Mouse (Mus musculus) lung, postnatal 0 days (tissue): ENCODE results near the gene Atp6v1b1. TPM values are rescaled to one million over a fixed set of nuclear protein-coding genes. Genes with fewer than 3 reads are reported as not detected.

Experiments
- ATAC-seq: fragments of 200-750 bp; cut with Nextera tagmentation; 2 replicates; pipeline ENCODE4 v1.8.0; 2017; ENCODE audit warnings: moderate library complexity
- DNase-seq: peaks from one replicate; pipeline ENCODE4 v3.0.0-alpha.2; 2016; ENCODE audit warnings: low spot score
- H3K27ac ChIP-seq: fragments of 300-500 bp; sonication (generic); 2 replicates; pipeline ENCODE4 v1.5.1; 2014; ENCODE audit warnings: antibody characterized with exemption, mild to moderate bottlenecking, low read length, mixed read lengths
- H3K27me3 ChIP-seq: fragments of 300-500 bp; sonication (generic); replicated peaks from 2 replicates; pipeline ENCODE4 v1.6.1; 2014; ENCODE audit warnings: low read length, mixed read lengths; ENCODE audit not compliant: insufficient read depth
- H3K36me3 ChIP-seq: fragments of 300-500 bp; sonication (generic); 2 replicates; pipeline ENCODE4 v1.6.1; 2014; ENCODE audit warnings: low read length, mixed read lengths; ENCODE audit not compliant: insufficient read depth
- H3K4me1 ChIP-seq: fragments of 300-500 bp; sonication (generic); 2 replicates; pipeline ENCODE4 v1.6.1; 2014; ENCODE audit warnings: antibody characterized with exemption, low read depth, low read length, mixed read lengths; ENCODE audit not compliant: insufficient read depth
- H3K4me2 ChIP-seq: fragments of 300-500 bp; sonication (generic); replicated peaks from 2 replicates; pipeline ENCODE4 v1.6.1; 2014; ENCODE audit warnings: low read depth, mild to moderate bottlenecking, low read length, moderate library complexity, mixed read lengths
- H3K4me3 ChIP-seq: fragments of 300-500 bp; sonication (generic); 2 replicates; pipeline ENCODE4 v1.5.1; 2014; ENCODE audit warnings: low read depth, low read length
- H3K9ac ChIP-seq: fragments of 300-500 bp; sonication (generic); replicated peaks from 2 replicates; pipeline ENCODE4 v1.6.1; 2014; ENCODE audit warnings: low read depth, mild to moderate bottlenecking
- H3K9me3 ChIP-seq: fragments of 300-500 bp; sonication (generic); 2 replicates; pipeline ENCODE4 v1.6.1; 2016; ENCODE audit warnings: low read length, mixed read lengths
- CTCF ChIP-seq: IDR thresholded peaks from 2 replicates; pipeline ENCODE4 v1.5.1; 2016; ENCODE audit warnings: antibody characterized with exemption, mild to moderate bottlenecking
- EP300 ChIP-seq: IDR thresholded peaks from 2 replicates; pipeline ENCODE4 v1.6.1; 2016; ENCODE audit warnings: antibody characterized with exemption, mild to moderate bottlenecking, control low read depth
- WGBS: fragments of 180-500 bp; shearing (Covaris S2); extraction: QIAGEN DNeasy Blood & Tissue Kit; methylation state at CpG from one replicate; pipeline ENCODE4 v1.1.7; 2014; 5-methylcytosine and 5-hydroxymethylcytosine counted together
- polyA plus RNA-seq: library from polyadenylated mRNA; unstranded; fragments of >200 nt; fragmentation: Nextera tagmentation; extraction: Ambion mirVana; gene quantifications from 2 replicates; pipeline ENCODE4 v1.2.1, GENCODE M21; 2015

Gene Atp6v1b1
- polyA plus RNA-seq = 0.56 and 0.64 TPM in 2 replicates

GRCm38 (mm10) chr6:83742761-83743160 lies at the start of gene Atp6v1b1:
Atp6v1b1 (plus strand) TSS chr6:83742990.
- no peak within 1 kb of the TSS for H3K9ac ChIP-seq
- WGBS = 40% methylated on average over 5 of the region's 5 CpGs
- H3K36me3 ChIP-seq = no peaks in the 10 kb centered on the region
- no peak within 1 kb of the TSS for H3K27ac ChIP-seq
- no peaks in the 10 kb centered on the region for H3K9me3 ChIP-seq
- TF ChIP-seq CTCF = no peak
- no peak for TF ChIP-seq EP300
- H3K27me3 ChIP-seq = no peaks in the 10 kb centered on the region
- ATAC-seq (no peak), DNase-seq (peak; percentile 19)
- no peak within 1 kb of the TSS for H3K4me3 ChIP-seq
- no peaks in the 10 kb centered on the region for H3K4me1 ChIP-seq
- H3K4me2 ChIP-seq = no peak within 1 kb of the TSS

GRCm38 (mm10) chr6:83693835-83694234 lies 49.0 kb upstream of the Atp6v1b1 start:
- Histone ChIP-seq H3K27me3 (peaks cover 72% of the 10 kb centered on the region), H3K27ac (no peak overlapping the region), H3K9me3 (no peaks in the 10 kb centered on the region), H3K36me3 (no peaks in the 10 kb centered on the region), H3K4me2 (no peak overlapping the region), H3K9ac (no peak overlapping the region), H3K4me3 (no peak overlapping the region), H3K4me1 (no peaks in the 10 kb centered on the region)
- peak; percentile 79 for TF ChIP-seq CTCF
- no peak for TF ChIP-seq EP300
- DNase-seq (peak; percentile 90), ATAC-seq (no peak)
- 3% methylated on average over 9 of the region's 9 CpGs for WGBS

GRCm38 (mm10) chr6:83695731-83696130 lies 47.1 kb upstream of the Atp6v1b1 start:
- H3K4me2 ChIP-seq = no peak overlapping the region
- WGBS = 3% methylated on average over 3 of the region's 3 CpGs
- H3K9ac ChIP-seq = no peak overlapping the region
- peaks cover 87% of the 10 kb centered on the region for H3K27me3 ChIP-seq
- DNase-seq (no peak), ATAC-seq (no peak)
- no peaks in the 10 kb centered on the region for H3K9me3 ChIP-seq
- H3K36me3 ChIP-seq = no peaks in the 10 kb centered on the region
- H3K27ac ChIP-seq = no peak overlapping the region
- no peak for TF ChIP-seq EP300
- peak; percentile 34 for TF ChIP-seq CTCF
- H3K4me3 ChIP-seq = no peak overlapping the region
- no peaks in the 10 kb centered on the region for H3K4me1 ChIP-seq

- no peak overlapping the region for H3K4me3 ChIP-seq
- H3K27me3 ChIP-seq = peaks cover 89% of the 10 kb centered on the region
- no peaks in the 10 kb centered on the region for H3K36me3 ChIP-seq
- H3K4me2 ChIP-seq = no peak overlapping the region
- H3K4me1 ChIP-seq = no peaks in the 10 kb centered on the region
- H3K27ac ChIP-seq = no peak overlapping the region
- 2% methylated on average over 7 of the region's 7 CpGs for WGBS
- no peak for TF ChIP-seq EP300
- TF ChIP-seq CTCF = no peak
- H3K9ac ChIP-seq = no peak overlapping the region
- no peak for DNase-seq
- H3K9me3 ChIP-seq = no peaks in the 10 kb centered on the region
- no peak for ATAC-seq
Observed at GRCm38 (mm10) chr6:83696684-83697083, 46.1 kb upstream of the Atp6v1b1 start.

- no peak overlapping the region for H3K4me3 ChIP-seq
- 4% methylated on average over 8 of the region's 8 CpGs for WGBS
- TF ChIP-seq CTCF (no peak), EP300 (no peak)
Observed at GRCm38 (mm10) chr6:83697932-83698331, 44.9 kb upstream of the Atp6v1b1 start.

GRCm38 (mm10) chr6:83699971-83700370 lies 42.8 kb upstream of the Atp6v1b1 start:
- no peaks in the 10 kb centered on the region for H3K36me3 ChIP-seq
- DNase-seq = no peak
- WGBS = 6% methylated on average over 5 of the region's 5 CpGs
- H3K9me3 ChIP-seq = no peaks in the 10 kb centered on the region
- H3K9ac ChIP-seq = no peak overlapping the region
- H3K4me2 ChIP-seq = no peak overlapping the region
- no peak for ATAC-seq
- H3K27me3 ChIP-seq = peaks cover 89% of the 10 kb centered on the region
- TF ChIP-seq EP300 (no peak), CTCF (no peak)
- no peaks in the 10 kb centered on the region for H3K4me1 ChIP-seq
- no peak overlapping the region for H3K27ac ChIP-seq
- no peak overlapping the region for H3K4me3 ChIP-seq

More at GRCm38 (mm10) chr6:83697932-83698331, 44.9 kb upstream of the Atp6v1b1 start:
- Histone ChIP-seq H3K27ac (no peak overlapping the region), H3K4me1 (no peaks in the 10 kb centered on the region), H3K9ac (no peak overlapping the region), H3K4me2 (no peak overlapping the region), H3K36me3 (no peaks in the 10 kb centered on the region), H3K27me3 (peaks cover 88% of the 10 kb centered on the region), H3K9me3 (no peaks in the 10 kb centered on the region)
- DNase-seq = no peak
- ATAC-seq = no peak

- no peak overlapping the region for H3K4me3 ChIP-seq
- 2% methylated on average over 11 of the region's 11 CpGs for WGBS
- H3K4me2 ChIP-seq = no peak overlapping the region
- H3K27me3 ChIP-seq = peaks cover 89% of the 10 kb centered on the region
- no peaks in the 10 kb centered on the region for H3K36me3 ChIP-seq
- no peaks in the 10 kb centered on the region for H3K9me3 ChIP-seq
- TF ChIP-seq CTCF (no peak), EP300 (no peak)
- no peak overlapping the region for H3K27ac ChIP-seq
- no peak overlapping the region for H3K9ac ChIP-seq
- H3K4me1 ChIP-seq = no peaks in the 10 kb centered on the region
- ATAC-seq (no peak), DNase-seq (no peak)
Observed at GRCm38 (mm10) chr6:83701001-83701400, 41.8 kb upstream of the Atp6v1b1 start.
